Mouse (Mus musculus) bone marrow, adult 2 months (tissue): ENCODE measurements around the gene Gnptg. TPM values are rescaled to one million over a fixed set of nuclear protein-coding genes. Genes with fewer than 3 reads are reported as not detected.

Experiments used
- H3K27ac ChIP-seq: fragments of 200-500 bp; 2 replicates; pipeline ENCODE4 v1.5.1; 2012; ENCODE audit warnings: low read depth, mild to moderate bottlenecking, control low read depth, inconsistent platforms, low read length; ENCODE audit not compliant: control insufficient read depth, poor library complexity, insufficient read depth
- H3K4me1 ChIP-seq: fragments of 200-500 bp; 2 replicates; pipeline ENCODE4 v1.6.1; 2011; ENCODE audit warnings: low read length; ENCODE audit not compliant: control insufficient read depth, insufficient read depth
- H3K4me3 ChIP-seq: fragments of 200-500 bp; replicated peaks from 2 replicates; pipeline ENCODE3; 2011; ENCODE audit warnings: mild to moderate bottlenecking, low read depth, low read length, control low read depth; ENCODE audit not compliant: control insufficient read depth
- CTCF ChIP-seq: fragments of 200-500 bp; IDR thresholded peaks from 2 replicates; pipeline ENCODE4 v1.5.1; 2011; ENCODE audit warnings: low read length, control low read depth; ENCODE audit not compliant: control insufficient read depth, insufficient read depth
- POLR2A ChIP-seq: fragments of 200-500 bp; IDR thresholded peaks from 2 replicates; pipeline ENCODE4 v1.6.1; 2011; ENCODE audit warnings: low read depth, mild to moderate bottlenecking, control low read depth, low read length, borderline replicate concordance; ENCODE audit not compliant: control insufficient read depth
- WGBS: fragments of 180-500 bp; shearing (Covaris S2); methylation state at CpG from one replicate; pipeline ENCODE4 v1.1.7; 2018; 5-methylcytosine and 5-hydroxymethylcytosine counted together
- polyA plus RNA-seq: library from polyadenylated mRNA; stranded (reverse); fragments of >200 nt; gene quantifications from 2 replicates; pipeline ENCODE4 v1.2.4, GENCODE M21; 2011; ENCODE audit warnings: low replicate concordance; ENCODE audit not compliant: missing spikeins, insufficient read depth, insufficient read length

Gene Gnptg
- polyA plus RNA-seq, 1 experiment: 21.7 TPM

DNA sequence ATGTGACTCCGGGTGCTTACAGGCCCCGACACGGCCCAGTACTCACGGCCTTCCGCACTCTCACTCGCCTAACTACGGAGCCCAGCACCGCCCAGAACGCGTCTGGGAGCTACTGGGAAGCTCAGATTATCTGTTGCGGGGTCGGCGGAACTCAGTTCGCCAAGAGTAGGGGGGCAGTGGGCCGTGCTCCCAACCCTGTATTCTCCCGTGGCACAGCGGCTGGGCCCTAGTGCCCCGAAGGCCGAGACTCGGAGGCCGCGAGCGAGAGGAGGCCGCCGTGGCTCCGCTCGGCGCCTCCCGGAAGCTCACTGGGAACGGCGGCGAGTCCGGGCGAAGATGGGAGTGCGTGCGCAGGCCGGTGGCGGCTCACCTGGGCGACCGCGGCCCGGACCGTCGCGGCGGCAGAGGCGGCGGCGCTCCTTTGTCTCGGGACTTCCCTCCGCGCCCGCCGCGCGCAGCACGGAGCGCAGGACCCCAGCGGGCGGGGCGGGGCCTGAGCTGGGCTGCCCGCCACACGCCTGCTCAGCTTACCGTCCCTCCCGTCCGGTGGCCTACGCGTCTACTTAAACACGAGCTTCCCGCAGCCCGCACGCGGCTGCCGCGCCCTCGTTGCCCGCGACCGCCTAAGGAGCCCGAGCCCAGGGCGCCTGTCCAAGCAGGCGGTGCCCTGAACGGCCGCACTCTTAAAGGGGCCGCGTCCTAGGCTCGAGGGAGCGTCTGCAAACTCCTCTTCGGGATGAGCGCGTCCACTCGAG lies 33.2 kb upstream of the Gnptg start:
- H3K4me3 ChIP-seq: peak overlapping the region; percentile 91
- under 1% methylated on average over 92 of the region's 92 CpGs for WGBS
- peaks cover 4% of the 10 kb centered on the region for H3K4me1 ChIP-seq
- H3K27ac ChIP-seq: peak overlapping the region; percentile 98
- TF ChIP-seq POLR2A: peak; percentile 79; the same call in 1 of the 2 replicates
- TF ChIP-seq CTCF: no peak

GRCm38 (mm10) chr17:25272326-25272725 lies 32.4 kb upstream of the Gnptg start:
- Histone ChIP-seq H3K27ac (peak overlapping the region; percentile 98), H3K4me3 (peak overlapping the region; percentile 91), H3K4me1 (peaks cover 4% of the 10 kb centered on the region)
- TF ChIP-seq CTCF: no peak
- no peak for TF ChIP-seq POLR2A
- under 1% methylated on average over 10 of the region's 10 CpGs for WGBS

DNA sequence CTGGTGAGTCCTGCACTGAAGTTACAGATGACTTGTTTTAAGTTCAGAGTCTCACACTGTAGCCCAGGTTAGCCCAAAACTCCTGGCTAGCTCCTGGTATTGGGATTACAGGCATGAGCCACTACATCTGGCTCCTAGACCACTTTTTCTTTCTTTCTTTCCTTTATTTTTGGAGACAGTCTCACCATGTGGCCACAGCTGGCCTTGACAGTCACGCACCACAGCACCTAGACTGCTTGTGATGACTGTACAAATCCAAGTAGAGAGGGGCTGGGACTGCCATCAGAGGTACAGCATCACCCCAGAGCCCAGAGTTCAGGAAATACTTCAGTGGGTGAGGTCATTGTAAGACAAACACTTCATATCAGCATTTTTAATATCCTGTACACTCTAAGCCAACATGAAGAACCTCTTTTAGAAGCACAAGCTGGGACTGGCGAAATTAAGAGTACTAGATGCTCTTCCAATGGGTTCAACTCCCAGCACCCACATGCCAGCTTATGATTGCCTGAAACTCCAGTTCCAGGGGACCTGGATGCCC lies 30.9 kb upstream of the Gnptg start:
- 72% methylated on average over 2 of the region's 2 CpGs for WGBS
- no peak overlapping the region for H3K27ac ChIP-seq
- no peak for TF ChIP-seq CTCF
- TF ChIP-seq POLR2A: no peak
- H3K4me3 ChIP-seq: no peak overlapping the region
- H3K4me1 ChIP-seq: peaks cover 4% of the 10 kb centered on the region

DNA sequence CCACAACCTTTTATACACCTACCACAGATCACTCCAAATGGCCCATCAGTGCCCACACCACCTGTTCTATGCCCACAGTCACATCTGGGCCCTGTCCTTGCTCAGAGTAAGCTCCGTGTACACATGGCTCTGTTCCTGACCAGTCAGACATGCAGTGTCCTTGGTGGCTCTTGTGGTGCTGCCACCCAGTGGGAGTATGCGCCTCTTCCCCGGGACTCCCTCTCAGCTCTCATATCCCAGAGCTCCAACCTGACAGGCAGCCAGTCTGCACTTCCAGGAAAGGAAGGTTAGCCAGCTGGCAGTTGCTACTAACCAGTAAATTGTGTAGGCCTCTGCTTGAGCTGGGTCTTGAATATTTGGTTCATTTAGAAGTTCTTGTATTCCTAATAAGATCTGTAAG lies 24.5 kb upstream of the Gnptg start:
- H3K27ac ChIP-seq: no peak overlapping the region
- H3K4me1 ChIP-seq: no peaks in the 10 kb centered on the region
- TF ChIP-seq CTCF (no peak; the same call in 1 of the 2 replicates), POLR2A (no peak)
- H3K4me3 ChIP-seq: no peak overlapping the region
- 57% methylated on average over 3 of the region's 3 CpGs for WGBS

DNA sequence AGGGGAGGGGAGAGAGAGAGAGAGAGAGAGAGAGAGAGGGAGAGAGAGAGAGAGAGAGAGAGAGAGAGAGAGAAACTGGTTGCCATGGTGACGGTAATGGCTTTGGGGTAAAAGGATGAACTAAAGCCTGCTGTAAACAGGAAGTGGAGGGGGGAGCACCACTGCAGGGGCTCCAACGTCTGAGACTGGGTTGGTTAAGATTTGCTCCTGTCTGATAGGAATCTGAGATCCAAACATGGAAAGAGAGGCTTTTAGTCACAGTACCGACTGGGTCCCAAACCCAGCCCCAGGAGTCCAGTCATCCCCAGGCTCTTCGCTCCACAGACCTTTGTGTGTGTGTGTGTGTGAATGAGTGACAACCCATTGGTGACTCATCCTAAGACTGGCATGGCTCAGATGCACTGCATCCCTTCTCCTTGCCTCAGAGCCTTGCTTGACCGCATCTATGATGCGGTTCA lies 17.9 kb upstream of the Gnptg start:
- no peak overlapping the region for H3K4me3 ChIP-seq
- TF ChIP-seq POLR2A: no peak
- WGBS: 48% methylated on average over 6 of the region's 6 CpGs
- H3K27ac ChIP-seq: no peak overlapping the region
- no peaks in the 10 kb centered on the region; the same call in 1 of the 2 replicates for H3K4me1 ChIP-seq

- Histone ChIP-seq H3K27ac (no peak within 1 kb of the TSS), H3K4me1 (no peaks in the 10 kb centered on the region; the same call in 1 of the 2 replicates), H3K4me3 (no peak within 1 kb of the TSS)
- 7% methylated on average over 35 of the region's 35 CpGs for WGBS
- TF ChIP-seq POLR2A (no peak), CTCF (no peak)
These were observed 16.3 kb upstream of the Gnptg start, which contains the start of gene Baiap3 for GRCm38 (mm10) chr17:25256140-25256754. Gene Baiap3, minus strand, starts transcription at chr17:25256364.

GRCm38 (mm10) chr17:25255110-25255509 lies 15.2 kb upstream of the Gnptg start:
- Histone ChIP-seq H3K4me1 (no peaks in the 10 kb centered on the region; the same call in 1 of the 2 replicates), H3K27ac (no peak overlapping the region), H3K4me3 (no peak overlapping the region)
- 30% methylated on average over 2 of the region's 2 CpGs for WGBS
- TF ChIP-seq POLR2A (no peak), CTCF (no peak)

DNA sequence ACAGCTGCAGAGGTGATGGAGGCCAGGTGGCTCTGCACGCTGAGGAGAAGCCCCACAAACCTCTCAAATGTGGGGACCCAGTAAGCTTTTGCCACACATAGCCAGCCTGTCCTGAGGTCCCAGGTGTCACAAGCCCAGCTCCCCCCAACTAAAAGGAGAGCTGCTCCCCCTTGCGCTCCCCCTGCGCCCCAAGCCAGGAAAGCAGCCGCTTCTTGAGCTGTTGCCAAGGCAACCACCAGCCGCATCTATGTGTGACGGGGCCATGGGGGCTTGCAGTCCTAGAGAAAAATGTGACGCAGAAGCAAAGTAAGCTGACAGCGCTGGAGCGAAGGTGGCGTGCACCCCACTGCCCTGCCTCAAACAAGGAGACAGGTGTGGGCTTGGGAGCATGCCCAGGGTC lies 13.8 kb upstream of the Gnptg start:
- H3K4me1 ChIP-seq: no peaks in the 10 kb centered on the region; the same call in 1 of the 2 replicates
- no peak for TF ChIP-seq POLR2A
- TF ChIP-seq CTCF: no peak
- no peak overlapping the region for H3K4me3 ChIP-seq
- WGBS: 45% methylated on average over 10 of the region's 10 CpGs
- H3K27ac ChIP-seq: no peak overlapping the region
